In the genomic region with DNA sequence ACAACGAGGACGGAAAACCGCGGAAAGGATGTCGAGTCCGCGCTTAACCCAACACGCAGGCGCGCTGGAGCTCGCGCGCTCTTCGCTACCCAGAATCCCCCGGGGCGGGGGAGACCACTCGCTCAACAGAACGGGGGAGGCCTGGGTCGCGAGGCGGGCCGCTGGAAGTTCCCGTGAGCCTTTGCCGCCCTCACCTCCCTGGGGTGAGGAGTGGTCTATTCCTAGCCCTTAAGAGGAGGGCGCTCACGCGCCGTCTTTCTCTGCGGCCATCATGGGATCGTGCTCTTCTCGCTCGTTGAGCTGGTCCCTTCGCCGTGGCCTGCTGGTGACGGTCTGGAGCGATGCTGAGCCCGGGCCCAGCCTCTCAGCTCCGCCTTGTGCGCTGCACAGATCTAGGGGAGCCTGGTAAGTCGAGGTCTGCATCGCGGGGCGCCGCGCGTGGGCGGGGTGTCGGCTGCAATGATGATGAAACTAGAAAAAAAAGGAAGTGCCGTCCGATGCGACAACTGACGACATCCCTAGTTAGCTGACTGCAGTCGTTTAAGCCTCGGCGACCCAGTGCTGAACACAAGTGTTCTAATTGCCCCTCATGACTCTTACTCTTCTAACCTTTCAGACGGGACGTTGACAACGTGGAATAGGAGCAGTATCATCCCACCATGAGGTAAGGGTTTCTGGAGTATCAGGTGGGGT, we compare ENCODE assay signal across 8 mouse cellular contexts. TPM values are rescaled to one million over a fixed set of nuclear protein-coding genes. Genes with fewer than 3 reads are reported as not detected.
DNase-seq lines count a peak whose midpoint lies in the region; ATAC-seq lines count a peak whose summit lies in the region.

No protein-coding gene starts in this region.

- H3K36me3 ChIP-seq in heart, embryonic 14.5 days (ENCODE audit: control insufficient read depth, insufficient read depth, low read length) = peaks cover 46% of the 10 kb centered on the region
- peaks cover 47% of the 10 kb centered on the region for H3K36me3 ChIP-seq in liver, embryonic 13.5 days
- H3K36me3 ChIP-seq in stomach, embryonic 16.5 days (ENCODE audit: control insufficient read depth, insufficient read depth, low read length) = peaks cover 25% of the 10 kb centered on the region

- H3K27me3 ChIP-seq in heart, embryonic 14.5 days (ENCODE audit: control insufficient read depth, insufficient read depth, low read length) = no peaks in the 10 kb centered on the region
- H3K27me3 ChIP-seq in liver, embryonic 13.5 days = no peaks in the 10 kb centered on the region
- no peaks in the 10 kb centered on the region for H3K27me3 ChIP-seq in stomach, embryonic 16.5 days (ENCODE audit: control insufficient read depth, insufficient read depth, low read length)

- ATAC-seq in heart, embryonic 14.5 days (ENCODE audit: insufficient number of reproducible peaks, insufficient read depth, low FRiP score, low read depth) = peak; percentile 92
- ATAC-seq in liver, embryonic 13.5 days (ENCODE audit: low read depth) = peak; percentile 81
- peak; percentile 96 for ATAC-seq in stomach, embryonic 16.5 days (ENCODE audit: insufficient read depth, low FRiP score)

- H3K9me3 ChIP-seq in heart, embryonic 14.5 days (ENCODE audit: control insufficient read depth, low read length) = no peaks in the 10 kb centered on the region
- H3K9me3 ChIP-seq in liver, embryonic 13.5 days (replicated peaks) = no peaks in the 10 kb centered on the region
- H3K9me3 ChIP-seq in stomach, embryonic 16.5 days (replicated peaks; ENCODE audit: control insufficient read depth, low read length) = no peaks in the 10 kb centered on the region

- no peaks in the 10 kb centered on the region for H3K4me1 ChIP-seq in brown adipose tissue, adult 24 weeks (ENCODE audit: control insufficient read depth, insufficient read depth, insufficient read length, low read length)
- peaks cover 4 to 18% of the 10 kb centered on the region in 2 experiments for H3K4me1 ChIP-seq in heart, embryonic 14.5 days (ENCODE audit: control insufficient read depth in 2 of 2, insufficient read depth in 2 of 2, low read length in 2 of 2)
- peaks cover 40% of the 10 kb centered on the region for H3K4me1 ChIP-seq in liver, embryonic 13.5 days (replicated peaks)
- peaks cover 27% of the 10 kb centered on the region for H3K4me1 ChIP-seq in stomach, embryonic 16.5 days (ENCODE audit: control insufficient read depth, insufficient read depth, low read length)

- under 1% methylated on average over 58 of the region's 58 CpGs for WGBS in heart, embryonic 14.5 days
- WGBS in liver, embryonic 13.5 days (ENCODE audit: insufficient replicate concordance) = under 1% methylated on average over 58 of the region's 58 CpGs
- under 1% methylated on average over 58 of the region's 58 CpGs for WGBS in stomach, embryonic 16.5 days

- peak overlapping the region; percentile 91 for H3K4me3 ChIP-seq in brown adipose tissue, adult 24 weeks (ENCODE audit: insufficient read depth, low read depth, low read length)
- H3K4me3 ChIP-seq in heart, embryonic 14.5 days (ENCODE audit: control insufficient read depth in 1 of 2, insufficient read depth in 1 of 2, low read depth in 1 of 2, low read length in 2 of 2) = peak overlapping the region; percentile 88 to 94
- H3K4me3 ChIP-seq in liver, embryonic 13.5 days (replicated peaks) = peak overlapping the region; percentile 82
- H3K4me3 ChIP-seq in stomach, embryonic 16.5 days (replicated peaks; ENCODE audit: low read length) = peak overlapping the region; percentile 61

- H3K9ac ChIP-seq in heart, embryonic 14.5 days (ENCODE audit: low read length) = peak overlapping the region; percentile 98
- H3K9ac ChIP-seq in liver, embryonic 13.5 days = peak overlapping the region; percentile 93
- H3K9ac ChIP-seq in stomach, embryonic 16.5 days (ENCODE audit: low read length) = peak overlapping the region; percentile 97

- peak overlapping the region; percentile 80 for H3K4me2 ChIP-seq in heart, embryonic 14.5 days (ENCODE audit: low read length)
- peak overlapping the region; percentile 77 for H3K4me2 ChIP-seq in liver, embryonic 13.5 days
- peak overlapping the region; percentile 75 for H3K4me2 ChIP-seq in stomach, embryonic 16.5 days (ENCODE audit: low read depth, low read length)

- peak overlapping the region; percentile 86 for H3K27ac ChIP-seq in brown adipose tissue, adult 24 weeks (replicated peaks; ENCODE audit: low read depth, low read length)
- peak overlapping the region; percentile 95 to 96 for H3K27ac ChIP-seq in heart, embryonic 14.5 days (replicated peaks in 1 of 2; ENCODE audit: control insufficient read depth in 1 of 2, insufficient read depth in 1 of 2, low read depth in 2 of 2, low read length in 2 of 2)
- peak overlapping the region; percentile 95 for H3K27ac ChIP-seq in liver, embryonic 13.5 days
- peak overlapping the region; percentile 96 for H3K27ac ChIP-seq in stomach, embryonic 16.5 days (ENCODE audit: low read length)

- peak; percentile 98 for DNase-seq in CD4-positive, CD25-positive, alpha-beta regulatory T cell, adult 2 months (ENCODE audit: low read depth, low spot score)
- DNase-seq in fat pad, adult 2 months (ENCODE audit: extremely low read depth, low read depth, low spot score) = peak; percentile 49
- peak; percentile 98 for DNase-seq in kidney, postnatal 14 days
- DNase-seq in liver, embryonic 13.5 days = peak; percentile 98
- DNase-seq in neural tube, embryonic 10.5 days (ENCODE audit: extremely low spot score, low spot score) = peak; percentile 98

RNA-seq across cellular contexts. Expression of gene Trpv2, which starts 28.5 kb away (rescaled TPM):
- polyA plus RNA-seq in brown adipose tissue, adult 24 weeks (2012; ENCODE audit: insufficient read depth, insufficient read length, missing spikeins) = 1.0 and 2.5 TPM in 2 replicates
- polyA plus RNA-seq in heart, embryonic 14.5 days (2014; fragmentation: Nextera tagmentation; extraction: Ambion mirVana) = 3.7 and 4.2 TPM in 2 replicates
- polyA plus RNA-seq in liver, embryonic 13.5 days (2015; fragmentation: Nextera tagmentation; extraction: Ambion mirVana) = 6.6 and 7.2 TPM in 2 replicates
- 20.9 and 22.2 TPM in 2 replicates for polyA plus RNA-seq in stomach, embryonic 16.5 days (2015; fragmentation: Nextera tagmentation; extraction: Ambion mirVana)

RNA-seq across cellular contexts. Expression of gene Lrrc75a, which starts 45.6 kb away (rescaled TPM):
- polyA plus RNA-seq in brown adipose tissue, adult 24 weeks (2012; ENCODE audit: insufficient read depth, insufficient read length, missing spikeins) = 1.2 TPM in 1 of 2 replicates, not detected in the other
- 19.4 and 21.2 TPM in 2 replicates for polyA plus RNA-seq in heart, embryonic 14.5 days (2014; fragmentation: Nextera tagmentation; extraction: Ambion mirVana)
- polyA plus RNA-seq in liver, embryonic 13.5 days (2015; fragmentation: Nextera tagmentation; extraction: Ambion mirVana) = 1.3 and 1.4 TPM in 2 replicates
- polyA plus RNA-seq in stomach, embryonic 16.5 days (2015; fragmentation: Nextera tagmentation; extraction: Ambion mirVana) = 5.3 and 5.6 TPM in 2 replicates

RNA-seq across cellular contexts. Expression of gene Mmgt2, which starts 45.7 kb away (rescaled TPM):
- 2.3 and 3.6 TPM in 2 replicates for polyA plus RNA-seq in brown adipose tissue, adult 24 weeks (2012; ENCODE audit: insufficient read depth, insufficient read length, missing spikeins)
- polyA plus RNA-seq in heart, embryonic 14.5 days (2014; fragmentation: Nextera tagmentation; extraction: Ambion mirVana) = 55.9 and 56.7 TPM in 2 replicates
- 12.2 and 12.3 TPM in 2 replicates for polyA plus RNA-seq in liver, embryonic 13.5 days (2015; fragmentation: Nextera tagmentation; extraction: Ambion mirVana)
- polyA plus RNA-seq in stomach, embryonic 16.5 days (2015; fragmentation: Nextera tagmentation; extraction: Ambion mirVana) = 39.6 and 42.1 TPM in 2 replicates

RNA-seq across cellular contexts. Expression of gene Ubb, which starts 51.8 kb away (rescaled TPM):
- 359 and 432 TPM in 2 replicates for polyA plus RNA-seq in brown adipose tissue, adult 24 weeks (2012; ENCODE audit: insufficient read depth, insufficient read length, missing spikeins)
- polyA plus RNA-seq in heart, embryonic 14.5 days (2014; fragmentation: Nextera tagmentation; extraction: Ambion mirVana) = 2,716 and 2,876 TPM in 2 replicates
- 1,519 and 1,558 TPM in 2 replicates for polyA plus RNA-seq in liver, embryonic 13.5 days (2015; fragmentation: Nextera tagmentation; extraction: Ambion mirVana)
- 2,665 and 2,674 TPM in 2 replicates for polyA plus RNA-seq in stomach, embryonic 16.5 days (2015; fragmentation: Nextera tagmentation; extraction: Ambion mirVana)

Comparison
In these comparisons a context has a peak if more than half of its experiments do, and no peak if none do; other contexts are left out.
1. Peak in every context shown above with its lines: DNase-seq, ATAC-seq, H3K4me3 ChIP-seq and H3K27ac ChIP-seq.